In the genomic region with DNA sequence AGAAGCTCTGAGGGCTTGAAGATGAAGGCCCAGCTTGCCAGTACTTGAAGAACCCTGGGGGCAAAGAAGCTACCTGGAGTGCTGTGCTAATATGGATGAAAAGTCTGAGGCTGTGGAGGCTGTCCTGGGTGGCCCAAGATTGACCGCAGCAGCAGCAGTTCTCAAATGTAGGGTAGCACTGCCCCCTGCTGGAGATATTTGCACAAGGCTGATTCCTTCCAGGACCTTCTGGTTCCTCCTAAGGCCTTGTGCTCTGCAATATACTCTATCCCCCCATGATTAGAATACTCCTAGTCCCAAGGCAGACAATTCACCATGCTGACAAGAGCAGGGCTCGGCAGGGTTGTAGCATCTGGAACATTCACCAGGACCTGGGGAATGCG, we compare ENCODE assay signal across 7 mouse cellular contexts.
DNase-seq lines count a peak whose midpoint lies in the region; ATAC-seq and TF ChIP-seq lines count a peak whose summit lies in the region.

No protein-coding gene starts in this region.

- no peak overlapping the region for H3K4me3 ChIP-seq in intestine, postnatal 0 days (ENCODE audit: low read depth, low read length)
- no peak overlapping the region for H3K4me3 ChIP-seq in limb, embryonic 11.5 days (ENCODE audit: low read depth, low read length)
- H3K4me3 ChIP-seq in midbrain, embryonic 14.5 days (replicated peaks; ENCODE audit: low read depth, low read length), result no peak overlapping the region

- H3K9me3 ChIP-seq in intestine, postnatal 0 days (ENCODE audit: control insufficient read depth), result no peaks in the 10 kb centered on the region
- H3K9me3 ChIP-seq in limb, embryonic 11.5 days (ENCODE audit: control insufficient read depth, low read length), result no peaks in the 10 kb centered on the region
- no peaks in the 10 kb centered on the region for H3K9me3 ChIP-seq in midbrain, embryonic 14.5 days (ENCODE audit: control insufficient read depth, low read length)

- DNase-seq in adrenal gland, adult 2 months, result peak; percentile 84
- DNase-seq in embryo, embryonic 10.5 days (ENCODE audit: low spot score), result peak; percentile 95
- DNase-seq in gastrocnemius, postnatal 4 days (ENCODE audit: low spot score in 2 of 2), result peak; percentile 84 to 87
- peak; percentile 95 for DNase-seq in limb, embryonic 11.5 days (ENCODE audit: low spot score)
- peak; percentile 95 for DNase-seq in midbrain, embryonic 14.5 days
- peak; percentile 45 for DNase-seq in spleen, adult 12 weeks (ENCODE audit: low spot score)

- no peaks in the 10 kb centered on the region for H3K27me3 ChIP-seq in intestine, postnatal 0 days (replicated peaks; ENCODE audit: control insufficient read depth, insufficient read depth, low read length)
- H3K27me3 ChIP-seq in limb, embryonic 11.5 days (ENCODE audit: control insufficient read depth, insufficient read depth, low read length), result no peaks in the 10 kb centered on the region
- H3K27me3 ChIP-seq in midbrain, embryonic 14.5 days (ENCODE audit: control insufficient read depth, insufficient read depth, low read length), result no peaks in the 10 kb centered on the region

- H3K9ac ChIP-seq in intestine, postnatal 0 days (ENCODE audit: low read depth, low read length), result no peak overlapping the region
- no peak overlapping the region for H3K9ac ChIP-seq in limb, embryonic 11.5 days (ENCODE audit: low read length)
- no peak overlapping the region; the same call in 1 of the 2 replicates for H3K9ac ChIP-seq in midbrain, embryonic 14.5 days (replicated peaks; ENCODE audit: low read length)

- no peak overlapping the region for H3K27ac ChIP-seq in intestine, postnatal 0 days (ENCODE audit: low read depth, low read length)
- no peak overlapping the region for H3K27ac ChIP-seq in limb, embryonic 11.5 days (replicated peaks; ENCODE audit: low read depth, low read length)
- H3K27ac ChIP-seq in midbrain, embryonic 14.5 days (replicated peaks; ENCODE audit: low read depth, low read length), result peak overlapping the region; percentile 66

- peak; percentile 91 for TF ChIP-seq CTCF in intestine, postnatal 0 days (IDR thresholded peaks at IDR 0.05; ENCODE audit: low read depth)

- H3K4me2 ChIP-seq in intestine, postnatal 0 days (replicated peaks; ENCODE audit: low read depth), result no peak overlapping the region
- H3K4me2 ChIP-seq in limb, embryonic 11.5 days (ENCODE audit: low read depth, severe bottlenecking), result no peak overlapping the region
- H3K4me2 ChIP-seq in midbrain, embryonic 14.5 days (ENCODE audit: low read length), result no peak overlapping the region

- H3K4me1 ChIP-seq in intestine, postnatal 0 days (replicated peaks; ENCODE audit: control insufficient read depth, insufficient read depth, low read length), result no peaks in the 10 kb centered on the region
- peaks cover 18% of the 10 kb centered on the region for H3K4me1 ChIP-seq in limb, embryonic 11.5 days (ENCODE audit: control insufficient read depth, insufficient read depth, low read length)
- peaks cover 19% of the 10 kb centered on the region for H3K4me1 ChIP-seq in midbrain, embryonic 14.5 days (ENCODE audit: control insufficient read depth, insufficient read depth, low read length)

- 32% methylated on average over 3 of the region's 3 CpGs for WGBS in intestine, postnatal 0 days
- 30% methylated on average over 3 of the region's 3 CpGs for WGBS in limb, embryonic 11.5 days
- 23% methylated on average over 3 of the region's 3 CpGs for WGBS in midbrain, embryonic 14.5 days

- H3K36me3 ChIP-seq in intestine, postnatal 0 days (ENCODE audit: control insufficient read depth, insufficient read depth), result peaks cover 12% of the 10 kb centered on the region
- H3K36me3 ChIP-seq in limb, embryonic 11.5 days (ENCODE audit: control insufficient read depth, insufficient read depth, low read length), result peaks cover 3% of the 10 kb centered on the region; the same call in 1 of the 2 replicates
- H3K36me3 ChIP-seq in midbrain, embryonic 14.5 days (ENCODE audit: control insufficient read depth, insufficient read depth, low read length), result peaks cover 1% of the 10 kb centered on the region; the same call in 1 of the 2 replicates

- ATAC-seq in intestine, postnatal 0 days, result peak; percentile 58
- ATAC-seq in limb, embryonic 11.5 days (ENCODE audit: insufficient number of reproducible peaks, low FRiP score, low TSS enrichment, low read depth), result peak; percentile 33; the same call in 1 of the 2 replicates
- peak; percentile 76 for ATAC-seq in midbrain, embryonic 14.5 days (ENCODE audit: low FRiP score, low TSS enrichment)

Comparison
In these comparisons a context has a peak if more than half of its experiments do, and no peak if none do; other contexts are left out.
1. DNase-seq: peak in every context shown above with its lines; median percentile 95 in embryo, embryonic 10.5 days; 95 in limb, embryonic 11.5 days; 95 in midbrain, embryonic 14.5 days; 86 in gastrocnemius, postnatal 4 days; 84 in adrenal gland, adult 2 months; 45 in spleen, adult 12 weeks.